Mouse (Mus musculus) lung, embryonic 14.5 days (tissue): ENCODE results near the gene Kcnab2. TPM values are rescaled to one million over a fixed set of nuclear protein-coding genes. Genes with fewer than 3 reads are reported as not detected.

Experiments used
- ATAC-seq: fragments of 200-750 bp; cut with Nextera tagmentation; 2 replicates; pipeline ENCODE4 v1.8.0; 2017; ENCODE audit warnings: mild to moderate bottlenecking, moderate TSS enrichment, moderate library complexity; ENCODE audit not compliant: insufficient read depth
- DNase-seq: peaks from one replicate; pipeline ENCODE4 v3.0.0-alpha.2; 2015
- H3K27ac ChIP-seq: fragments of 300-500 bp; sonication (generic); 2 replicates; pipeline ENCODE4 v1.5.1; 2014; ENCODE audit warnings: low read depth, mild to moderate bottlenecking, moderate library complexity
- H3K27me3 ChIP-seq: fragments of 300-500 bp; sonication (generic); 2 replicates; pipeline ENCODE4 v1.6.1; 2014; ENCODE audit warnings: low read length, control low read depth; ENCODE audit not compliant: insufficient read depth
- H3K36me3 ChIP-seq: fragments of 300-500 bp; sonication (generic); 2 replicates; pipeline ENCODE4 v1.6.1; 2014; ENCODE audit warnings: control low read depth; ENCODE audit not compliant: insufficient read depth
- H3K4me1 ChIP-seq: fragments of 300-500 bp; sonication (generic); 2 replicates; pipeline ENCODE4 v1.6.1; 2014; ENCODE audit warnings: antibody characterized with exemption, control low read depth; ENCODE audit not compliant: insufficient read depth
- H3K4me2 ChIP-seq: fragments of 300-500 bp; sonication (generic); 2 replicates; pipeline ENCODE4 v1.6.1; 2014; ENCODE audit warnings: mild to moderate bottlenecking
- H3K4me3 ChIP-seq: fragments of 300-500 bp; sonication (generic); 2 replicates; pipeline ENCODE4 v1.5.1; 2014; ENCODE audit warnings: low read depth, low read length
- H3K9ac ChIP-seq: fragments of 300-500 bp; sonication (generic); 2 replicates; pipeline ENCODE4 v1.6.1; 2014
- H3K9me3 ChIP-seq: fragments of 300-500 bp; sonication (generic); 2 replicates; pipeline ENCODE4 v1.6.1; 2016; ENCODE audit warnings: low read depth, low read length, control low read depth
- CTCF ChIP-seq: IDR thresholded peaks from 2 replicates; pipeline ENCODE4 v1.5.1; 2016; ENCODE audit warnings: antibody characterized with exemption, low read depth
- WGBS: fragments of 180-500 bp; shearing (Covaris S2); extraction: QIAGEN DNeasy Blood & Tissue Kit; methylation state at CpG from one replicate; pipeline ENCODE4 v1.1.7; 2014; 5-methylcytosine and 5-hydroxymethylcytosine counted together
- polyA plus RNA-seq: library from polyadenylated mRNA; unstranded; fragments of >200 nt; fragmentation: Nextera tagmentation; extraction: Ambion mirVana; gene quantifications from 2 replicates; pipeline ENCODE4 v1.2.1, GENCODE M21; 2014

Kcnab2 gene
- polyA plus RNA-seq, 1 experiment from 2014 or later, result 3.6 TPM

DNA sequence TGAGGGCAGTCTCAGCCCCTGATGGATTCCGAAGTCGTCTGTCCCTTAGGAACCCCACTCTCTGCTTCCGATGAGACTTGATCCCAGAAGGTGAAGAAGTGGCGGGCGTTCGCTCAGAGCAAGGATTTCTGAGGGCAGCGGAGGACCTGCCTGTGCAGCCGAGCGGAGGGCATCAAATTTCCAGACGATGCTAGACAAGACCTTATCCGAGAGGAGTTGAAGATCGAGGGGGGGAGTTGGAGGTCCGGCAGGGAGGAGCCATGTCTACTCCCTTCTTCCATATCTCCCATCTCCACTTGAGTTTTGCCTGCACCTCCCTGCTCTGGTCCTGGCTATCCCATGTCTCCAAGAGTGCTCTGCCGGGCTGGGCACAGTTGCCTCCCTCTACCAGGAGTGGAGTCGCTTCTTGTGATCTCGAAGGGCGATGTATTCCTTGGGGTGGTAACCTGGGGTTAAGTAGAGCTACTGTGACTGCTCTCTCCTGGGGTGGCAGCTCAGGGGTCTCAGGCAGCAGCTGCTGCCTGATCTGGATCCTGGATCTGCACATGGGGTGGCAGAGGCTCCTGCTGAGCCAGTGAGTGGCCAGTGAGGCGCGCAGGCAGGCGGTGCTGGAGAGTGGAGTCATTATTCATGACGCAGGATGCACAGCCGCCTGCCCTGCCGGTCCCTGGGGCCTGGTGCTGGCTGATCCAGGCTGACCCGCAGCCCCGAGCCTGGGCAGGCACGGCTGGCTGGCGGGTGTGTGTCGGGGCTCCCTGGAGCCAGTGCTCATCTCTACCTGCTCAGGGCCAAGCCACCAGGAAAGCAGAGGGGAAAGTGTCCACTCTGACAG, 59.2 kb downstream of the Kcnab2 start:
- no peak for TF ChIP-seq CTCF
- no peaks in the 10 kb centered on the region for H3K4me1 ChIP-seq
- DNase-seq, result no peak
- H3K27me3 ChIP-seq, result no peaks in the 10 kb centered on the region
- no peaks in the 10 kb centered on the region for H3K36me3 ChIP-seq
- no peak for ATAC-seq
- no peak overlapping the region for H3K27ac ChIP-seq
- H3K9ac ChIP-seq, result no peak overlapping the region
- WGBS, result 26% methylated on average over 28 of the region's 28 CpGs
- no peak overlapping the region for H3K4me3 ChIP-seq
- H3K4me2 ChIP-seq, result no peak overlapping the region
- H3K9me3 ChIP-seq, result no peaks in the 10 kb centered on the region

GRCm38 (mm10) chr4:152412524-152413080, 65.1 kb downstream of the Kcnab2 start:
- WGBS, result 73% methylated on average over 3 of the region's 3 CpGs
- no peaks in the 10 kb centered on the region for H3K36me3 ChIP-seq
- H3K27ac ChIP-seq, result no peak overlapping the region
- H3K4me2 ChIP-seq, result no peak overlapping the region
- H3K9ac ChIP-seq, result no peak overlapping the region
- no peaks in the 10 kb centered on the region for H3K27me3 ChIP-seq
- no peaks in the 10 kb centered on the region for H3K4me1 ChIP-seq
- ATAC-seq (no peak), DNase-seq (no peak)
- no peak overlapping the region for H3K4me3 ChIP-seq
- no peaks in the 10 kb centered on the region for H3K9me3 ChIP-seq
- TF ChIP-seq CTCF, result no peak

DNA sequence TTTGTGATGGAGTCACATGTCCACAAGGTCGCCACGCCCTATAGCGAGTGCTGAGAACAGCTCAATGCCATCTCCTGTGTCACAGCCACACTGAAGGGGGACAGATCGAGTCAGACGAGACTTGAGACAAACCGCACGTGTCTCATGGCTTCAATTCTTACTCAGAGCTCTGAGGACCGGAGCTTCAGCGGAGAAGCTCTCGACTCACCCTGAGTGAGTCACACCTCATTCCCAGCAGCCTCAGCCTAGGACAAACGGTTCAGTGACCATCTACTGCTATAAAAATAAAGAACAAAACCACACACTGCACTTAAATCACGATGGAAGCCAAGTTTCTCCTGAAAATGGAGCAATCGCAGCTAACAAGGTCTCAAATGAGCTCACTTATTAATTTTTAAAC, 66.7 kb downstream of the Kcnab2 start:
- no peak overlapping the region for H3K4me3 ChIP-seq
- ATAC-seq (no peak), DNase-seq (no peak)
- no peak overlapping the region for H3K9ac ChIP-seq
- H3K27ac ChIP-seq, result no peak overlapping the region
- no peak for TF ChIP-seq CTCF
- no peaks in the 10 kb centered on the region for H3K4me1 ChIP-seq
- no peaks in the 10 kb centered on the region for H3K9me3 ChIP-seq
- H3K27me3 ChIP-seq, result no peaks in the 10 kb centered on the region
- H3K4me2 ChIP-seq, result no peak overlapping the region
- H3K36me3 ChIP-seq, result no peaks in the 10 kb centered on the region
- 71% methylated on average over 13 of the region's 13 CpGs for WGBS

DNA sequence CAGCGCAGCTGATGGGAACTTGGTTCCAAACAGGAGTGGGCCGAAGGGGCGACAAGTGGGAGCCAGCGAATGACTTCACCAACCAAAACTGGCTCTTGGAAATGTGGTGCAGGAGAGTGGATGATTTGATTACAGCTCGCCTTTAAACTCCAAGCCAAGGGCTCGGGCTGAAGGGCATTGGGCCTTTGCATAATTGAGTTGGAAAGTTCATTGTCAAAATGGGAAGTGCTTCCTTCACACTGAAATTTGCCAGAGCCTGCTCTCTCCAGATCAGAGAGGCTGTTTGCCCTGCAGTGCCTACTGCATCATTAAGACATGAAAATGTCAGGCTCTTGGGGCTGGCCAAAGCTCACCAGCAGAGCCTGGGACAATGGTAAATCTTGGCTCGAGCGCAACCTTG, 71.1 kb downstream of the Kcnab2 start:
- Histone ChIP-seq H3K9ac (no peak overlapping the region), H3K4me1 (no peaks in the 10 kb centered on the region), H3K9me3 (no peaks in the 10 kb centered on the region), H3K4me2 (no peak overlapping the region), H3K4me3 (no peak overlapping the region), H3K27me3 (no peaks in the 10 kb centered on the region), H3K36me3 (no peaks in the 10 kb centered on the region), H3K27ac (no peak overlapping the region)
- no peak for TF ChIP-seq CTCF
- WGBS, result 75% methylated on average over 8 of the region's 8 CpGs
- ATAC-seq (no peak), DNase-seq (no peak)

GRCm38 (mm10) chr4:152405671-152406201, 71.9 kb downstream of the Kcnab2 start:
- Histone ChIP-seq H3K4me3 (no peak overlapping the region), H3K9me3 (no peaks in the 10 kb centered on the region), H3K36me3 (no peaks in the 10 kb centered on the region), H3K4me2 (no peak overlapping the region), H3K4me1 (no peaks in the 10 kb centered on the region), H3K27ac (no peak overlapping the region), H3K9ac (no peak overlapping the region), H3K27me3 (no peaks in the 10 kb centered on the region)
- TF ChIP-seq CTCF, result no peak
- no peak for ATAC-seq
- WGBS, result 72% methylated on average over 7 of the region's 7 CpGs
- DNase-seq, result no peak

GRCm38 (mm10) chr4:152405143-152405542, 72.5 kb downstream of the Kcnab2 start:
- no peaks in the 10 kb centered on the region for H3K27me3 ChIP-seq
- DNase-seq (no peak), ATAC-seq (no peak)
- H3K36me3 ChIP-seq, result no peaks in the 10 kb centered on the region
- H3K27ac ChIP-seq, result no peak overlapping the region
- no peak overlapping the region for H3K4me2 ChIP-seq
- no peak overlapping the region for H3K9ac ChIP-seq
- H3K4me3 ChIP-seq, result no peak overlapping the region
- no peaks in the 10 kb centered on the region for H3K9me3 ChIP-seq
- no peaks in the 10 kb centered on the region for H3K4me1 ChIP-seq
- WGBS, result 71% methylated on average over 6 of the region's 6 CpGs
- TF ChIP-seq CTCF, result no peak

DNA sequence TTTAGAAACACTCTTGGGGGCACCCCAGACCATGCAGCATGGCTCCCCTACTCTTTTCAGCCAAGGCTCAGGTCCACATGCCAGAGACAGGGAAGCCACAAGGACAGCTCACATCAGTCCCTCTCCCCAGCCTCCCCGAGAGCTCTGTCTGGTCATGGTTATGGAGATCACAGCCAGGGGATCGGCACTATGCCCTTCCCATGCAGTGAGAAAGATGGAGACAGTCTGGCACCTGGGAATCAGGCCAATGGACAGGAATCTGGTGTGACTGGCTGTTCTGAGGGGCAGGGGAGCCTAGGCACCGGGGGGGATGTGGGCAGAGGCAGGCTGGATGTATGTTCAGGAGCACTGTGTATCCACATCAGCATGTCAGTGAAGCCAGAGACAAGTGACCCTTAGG, 78.7 kb downstream of the Kcnab2 start:
- H3K4me3 ChIP-seq, result no peak overlapping the region
- no peaks in the 10 kb centered on the region for H3K27me3 ChIP-seq
- no peak overlapping the region for H3K4me2 ChIP-seq
- no peaks in the 10 kb centered on the region for H3K9me3 ChIP-seq
- 53% methylated on average over 3 of the region's 3 CpGs for WGBS
- no peaks in the 10 kb centered on the region for H3K4me1 ChIP-seq
- ATAC-seq (no peak), DNase-seq (no peak)
- H3K27ac ChIP-seq, result no peak overlapping the region
- no peaks in the 10 kb centered on the region for H3K36me3 ChIP-seq
- H3K9ac ChIP-seq, result no peak overlapping the region
- TF ChIP-seq CTCF, result no peak
